Mouse (Mus musculus) heart, postnatal 0 days (tissue): Measurements from ENCODE around the gene Zfp746. TPM values are rescaled to one million over a fixed set of nuclear protein-coding genes. Genes with fewer than 3 reads are reported as not detected.
"Not testable (repeated sequence)": the region's sequence is repeated elsewhere in the genome, so short reads cannot be mapped to it uniquely, and the experiment has no call there.

ENCODE experiments used
- ATAC-seq: fragments of 200-750 bp; cut with Nextera tagmentation; 2 replicates; pipeline ENCODE4 v1.8.0; 2017; ENCODE audit warnings: low read depth, moderate number of reproducible peaks, moderate library complexity; ENCODE audit not compliant: insufficient read depth
- DNase-seq: peaks from one replicate; pipeline ENCODE4 v3.0.0-alpha.2; 2016; ENCODE audit warnings: low spot score
- H3K27ac ChIP-seq: fragments of 300-500 bp; sonication (generic); 2 replicates; pipeline ENCODE4 v1.5.1; 2014; ENCODE audit warnings: low read depth, mild to moderate bottlenecking
- H3K27me3 ChIP-seq: fragments of 300-500 bp; sonication (generic); 2 replicates; pipeline ENCODE4 v1.6.1; 2014; ENCODE audit warnings: low read length, mixed read lengths; ENCODE audit not compliant: control insufficient read depth, insufficient read depth
- H3K36me3 ChIP-seq: fragments of 300-500 bp; sonication (generic); replicated peaks from 2 replicates; pipeline ENCODE4 v1.6.1; 2014; ENCODE audit warnings: low read length, mixed read lengths; ENCODE audit not compliant: control insufficient read depth, insufficient read depth
- H3K4me1 ChIP-seq: fragments of 300-500 bp; sonication (generic); 2 replicates; pipeline ENCODE4 v1.6.1; 2014; ENCODE audit warnings: antibody characterized with exemption; ENCODE audit not compliant: control insufficient read depth, insufficient read depth
- H3K4me2 ChIP-seq: fragments of 300-500 bp; sonication (generic); 2 replicates; pipeline ENCODE4 v1.6.1; 2014; ENCODE audit warnings: low read depth, mild to moderate bottlenecking, low read length, moderate library complexity
- H3K4me3 ChIP-seq: fragments of 300-500 bp; sonication (generic); 2 replicates; pipeline ENCODE4 v1.5.1; 2014; ENCODE audit warnings: low read depth, low read length
- H3K9ac ChIP-seq: fragments of 300-500 bp; sonication (generic); replicated peaks from 2 replicates; pipeline ENCODE4 v1.6.1; 2014; ENCODE audit warnings: low read depth, low read length, mixed read lengths
- H3K9me3 ChIP-seq: fragments of 300-500 bp; sonication (generic); replicated peaks from 2 replicates; pipeline ENCODE4 v1.6.1; 2016; ENCODE audit warnings: low read length; ENCODE audit not compliant: control insufficient read depth
- CTCF ChIP-seq: IDR thresholded peaks from 2 replicates; pipeline ENCODE4 v1.5.1; 2016; ENCODE audit warnings: antibody characterized with exemption, control low read depth, low read depth
- EP300 ChIP-seq: IDR thresholded peaks from 2 replicates; pipeline ENCODE4 v1.6.1; 2016; ENCODE audit warnings: antibody characterized with exemption, low read depth
- WGBS: fragments of 180-500 bp; shearing (Covaris S2); extraction: QIAGEN DNeasy Blood & Tissue Kit; methylation state at CpG from one replicate; pipeline ENCODE4 v1.1.7; 2014; 5-methylcytosine and 5-hydroxymethylcytosine counted together
- polyA plus RNA-seq: library from polyadenylated mRNA; unstranded; fragments of >200 nt; fragmentation: Nextera tagmentation; extraction: Ambion mirVana; gene quantifications from 2 replicates; pipeline ENCODE4 v1.2.1, GENCODE M21; 2015
- total RNA-seq: library from RNA; depleted of rRNA; stranded (reverse); fragments of >200 nt; gene quantifications from 2 replicates; pipeline ENCODE4 v1.2.3, GENCODE M21; 2014; ENCODE audit warnings: low replicate concordance; rRNA removed

Zfp746 gene
- total RNA-seq, result 35.4 and 77.5 TPM in 2 replicates
- 6.2 and 6.7 TPM in 2 replicates for polyA plus RNA-seq

- ATAC-seq, result peak; percentile 90
- peak within 1 kb of the TSS; percentile 95 for H3K9ac ChIP-seq
These were observed at the start of gene Zfp746 for GRCm38 (mm10) chr6:48086471-48086878. Gene Zfp746, minus strand, starts transcription at chr6:48086593.

GRCm38 (mm10) chr6:48121092-48121491, 34.7 kb upstream of the Zfp746 start:
- H3K9me3 ChIP-seq, result not testable (repeated sequence)
- ATAC-seq, result peak; percentile 84
- WGBS, result 75% methylated on average over 4 of the region's 4 CpGs

More at GRCm38 (mm10) chr6:48086471-48086878, at the start of gene Zfp746:
- H3K27ac ChIP-seq, result peak within 1 kb of the TSS; percentile 91
- peaks cover 23% of the 10 kb centered on the region for H3K36me3 ChIP-seq
- DNase-seq, result peak; percentile 87
- WGBS, result under 1% methylated on average over 53 of the region's 53 CpGs
- no peaks in the 10 kb centered on the region for H3K9me3 ChIP-seq
- H3K4me3 ChIP-seq, result peak within 1 kb of the TSS; percentile 80
- H3K4me2 ChIP-seq, result peak within 1 kb of the TSS; percentile 78
- peaks cover 8% of the 10 kb centered on the region for H3K4me1 ChIP-seq
- TF ChIP-seq EP300 (no peak), CTCF (peak; percentile 44)
- H3K27me3 ChIP-seq, result no peaks in the 10 kb centered on the region

DNA sequence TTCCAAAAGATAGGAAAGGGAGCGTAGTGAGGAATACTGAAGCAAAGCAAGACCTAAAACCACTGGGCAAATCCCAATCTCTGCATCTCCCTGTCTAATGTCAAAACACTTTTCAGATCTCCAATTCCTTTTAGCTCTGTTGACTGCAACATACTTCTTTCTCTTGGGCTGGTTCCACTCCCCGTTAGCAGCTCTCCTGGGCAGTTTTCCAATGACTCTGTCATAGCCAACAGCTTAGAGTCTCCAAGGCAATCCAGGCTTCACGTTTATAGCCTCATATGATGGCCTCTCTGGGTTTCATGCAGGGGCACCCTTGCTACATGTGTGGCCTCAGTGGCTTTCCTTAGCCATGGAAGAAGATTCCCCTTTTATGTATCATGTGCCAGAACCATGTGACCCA, 29.6 kb upstream of the Zfp746 start:
- Histone ChIP-seq H3K36me3 (no peaks in the 10 kb centered on the region), H3K4me2 (no peak overlapping the region), H3K9ac (no peak overlapping the region), H3K27me3 (no peaks in the 10 kb centered on the region), H3K27ac (no peak overlapping the region), H3K4me3 (no peak overlapping the region), H3K4me1 (no peaks in the 10 kb centered on the region), H3K9me3 (no peaks in the 10 kb centered on the region; the same call in 1 of the 2 replicates)
- ATAC-seq (no peak), DNase-seq (no peak)
- 49% methylated on average over 3 of the region's 3 CpGs for WGBS
- TF ChIP-seq EP300 (no peak), CTCF (no peak)

More at GRCm38 (mm10) chr6:48121092-48121491, 34.7 kb upstream of the Zfp746 start:
- not testable (repeated sequence) for H3K27ac ChIP-seq, H3K4me2 ChIP-seq, H3K36me3 ChIP-seq, H3K4me1 ChIP-seq, H3K4me3 ChIP-seq, H3K27me3 ChIP-seq, DNase-seq, H3K9ac ChIP-seq

GRCm38 (mm10) chr6:48086957-48087715, 743 bp upstream of the Zfp746 start:
- Histone ChIP-seq H3K4me2 (peak overlapping the region; percentile 78), H3K36me3 (peaks cover 17% of the 10 kb centered on the region), H3K9ac (no peak overlapping the region), H3K4me3 (peak overlapping the region; percentile 80), H3K27me3 (no peaks in the 10 kb centered on the region), H3K4me1 (peaks cover 8% of the 10 kb centered on the region), H3K27ac (no peak overlapping the region), H3K9me3 (no peaks in the 10 kb centered on the region)
- no peak for ATAC-seq
- no peak for TF ChIP-seq CTCF
- no peak for TF ChIP-seq EP300
- 39% methylated on average over 14 of the region's 14 CpGs for WGBS
- no peak for DNase-seq

DNA sequence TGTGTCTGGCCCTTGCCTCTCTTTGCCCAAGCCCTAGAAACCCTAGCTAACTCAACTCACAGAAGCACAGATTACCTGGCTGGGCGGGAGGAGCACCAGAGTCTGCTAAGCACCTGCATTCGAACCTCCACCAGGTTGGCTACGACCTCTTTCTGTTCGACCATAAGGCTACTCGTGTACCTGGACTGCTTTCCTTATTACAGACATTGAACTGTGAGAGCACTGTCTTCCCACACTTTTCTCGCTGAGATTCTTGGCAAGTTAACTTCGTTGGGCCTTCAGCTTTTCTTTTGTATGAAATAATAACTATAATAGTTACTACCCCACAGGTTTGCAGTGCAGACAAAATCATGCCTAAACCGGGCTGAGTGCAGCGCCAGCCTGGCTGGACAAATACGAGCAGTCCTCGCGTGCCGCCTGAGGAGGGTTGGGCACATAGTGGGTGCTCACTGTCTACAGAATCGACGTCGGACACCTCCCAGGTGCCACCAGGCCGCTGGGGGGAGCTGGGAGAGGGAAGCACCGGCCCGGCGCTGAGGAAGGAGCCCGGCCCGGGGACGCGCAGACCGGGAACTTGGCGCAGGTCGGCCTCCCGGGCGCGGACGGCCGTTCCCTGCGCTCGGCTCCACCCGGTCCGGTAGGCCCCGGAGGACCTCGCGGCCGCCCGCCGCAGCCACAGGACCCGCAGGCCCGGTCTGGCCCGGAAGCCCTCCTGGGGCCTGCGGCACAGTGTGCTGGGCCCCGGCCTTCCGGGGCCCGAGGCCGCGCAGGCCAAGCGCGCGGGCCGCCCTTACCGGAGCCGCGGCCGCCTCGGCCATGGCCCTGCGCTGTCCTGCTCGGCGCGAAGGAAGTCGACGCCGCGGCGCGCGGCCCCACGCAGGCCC, 630 bp downstream of the Zfp746 start:
- no peaks in the 10 kb centered on the region for H3K27me3 ChIP-seq
- no peak for TF ChIP-seq EP300
- H3K4me2 ChIP-seq, result peak overlapping the region; percentile 78
- no peaks in the 10 kb centered on the region for H3K9me3 ChIP-seq
- peak overlapping the region; percentile 80 for H3K4me3 ChIP-seq
- peak; percentile 86 for ATAC-seq
- peaks cover 8% of the 10 kb centered on the region for H3K4me1 ChIP-seq
- 5% methylated on average over 46 of the region's 72 CpGs for WGBS
- H3K27ac ChIP-seq, result peak overlapping the region; percentile 91
- peak; percentile 65 for DNase-seq
- H3K9ac ChIP-seq, result peak overlapping the region; percentile 95
- peaks cover 31% of the 10 kb centered on the region for H3K36me3 ChIP-seq
